Mouse (Mus musculus) intestine, embryonic 15.5 days (tissue): ENCODE data around the gene Supt5. TPM values are rescaled to one million over a fixed set of nuclear protein-coding genes. Genes with fewer than 3 reads are reported as not detected.

Experiments
- ATAC-seq: fragments of 200-750 bp; cut with Nextera tagmentation; 2 replicates; pipeline ENCODE4 v1.8.0; 2017; ENCODE audit warnings: moderate TSS enrichment, moderate library complexity
- H3K27ac ChIP-seq: fragments of 300-500 bp; sonication (generic); 2 replicates; pipeline ENCODE4 v1.5.1; 2015; ENCODE audit warnings: mild to moderate bottlenecking, inconsistent platforms
- H3K27me3 ChIP-seq: fragments of 300-500 bp; sonication (generic); replicated peaks from 2 replicates; pipeline ENCODE4 v1.6.1; 2015; ENCODE audit warnings: inconsistent platforms
- H3K36me3 ChIP-seq: fragments of 300-500 bp; sonication (generic); 2 replicates; pipeline ENCODE4 v1.6.1; 2015; ENCODE audit warnings: inconsistent platforms
- H3K4me1 ChIP-seq: fragments of 300-500 bp; sonication (generic); replicated peaks from 2 replicates; pipeline ENCODE4 v1.6.1; 2015; ENCODE audit warnings: inconsistent platforms
- H3K4me2 ChIP-seq: fragments of 300-500 bp; sonication (generic); replicated peaks from 2 replicates; pipeline ENCODE4 v1.6.1; 2015; ENCODE audit warnings: mild to moderate bottlenecking, inconsistent platforms
- H3K4me3 ChIP-seq: fragments of 300-500 bp; sonication (generic); replicated peaks from 2 replicates; pipeline ENCODE4 v1.5.1; 2015; ENCODE audit warnings: inconsistent platforms
- H3K9ac ChIP-seq: fragments of 300-500 bp; sonication (generic); 2 replicates; pipeline ENCODE4 v1.6.1; 2015; ENCODE audit warnings: inconsistent platforms
- H3K9me3 ChIP-seq: fragments of 300-500 bp; sonication (generic); 2 replicates; pipeline ENCODE4 v1.6.1; 2016; ENCODE audit warnings: inconsistent platforms
- WGBS: fragments of 180-500 bp; shearing (Covaris S2); methylation state at CpG from one replicate; pipeline ENCODE4 v1.1.7; 2015; 5-methylcytosine and 5-hydroxymethylcytosine counted together
- polyA plus RNA-seq: library from polyadenylated mRNA; unstranded; fragments of >200 nt; fragmentation: Nextera tagmentation; extraction: Ambion mirVana; gene quantifications from 2 replicates; pipeline ENCODE4 v1.2.1, GENCODE M21; 2015

Gene Supt5
- polyA plus RNA-seq, 1 experiment from 2014 or later: 67.9 TPM

DNA sequence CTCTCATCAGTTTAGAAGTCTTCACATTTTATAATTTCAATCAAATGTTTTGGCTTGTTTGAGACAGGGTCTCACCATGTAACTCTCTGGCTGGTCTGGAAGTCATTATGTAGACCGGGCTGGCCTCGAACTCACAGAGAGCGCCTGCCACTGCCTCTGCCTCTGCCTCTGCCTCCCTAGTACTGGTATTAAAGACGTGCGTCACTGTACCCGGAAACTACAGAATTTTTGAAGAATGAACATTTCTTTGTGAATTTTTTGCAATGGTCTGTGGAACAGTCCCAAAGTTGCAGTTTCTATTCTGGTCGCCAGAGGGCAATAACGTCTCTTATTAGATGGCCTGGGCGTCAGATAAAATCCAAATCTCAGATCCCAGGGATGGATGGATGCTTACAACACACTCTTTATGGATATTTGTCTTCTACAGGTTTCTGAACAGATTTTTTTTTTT lies 34.6 kb upstream of the Supt5 start:
- H3K9ac ChIP-seq: 0 out of 2 replicates have a peak overlapping the region, but pooled peaks have one; percentile 20
- H3K4me1 ChIP-seq: peaks cover 50% of the 10 kb centered on the region
- ATAC-seq: peak; percentile 3

DNA sequence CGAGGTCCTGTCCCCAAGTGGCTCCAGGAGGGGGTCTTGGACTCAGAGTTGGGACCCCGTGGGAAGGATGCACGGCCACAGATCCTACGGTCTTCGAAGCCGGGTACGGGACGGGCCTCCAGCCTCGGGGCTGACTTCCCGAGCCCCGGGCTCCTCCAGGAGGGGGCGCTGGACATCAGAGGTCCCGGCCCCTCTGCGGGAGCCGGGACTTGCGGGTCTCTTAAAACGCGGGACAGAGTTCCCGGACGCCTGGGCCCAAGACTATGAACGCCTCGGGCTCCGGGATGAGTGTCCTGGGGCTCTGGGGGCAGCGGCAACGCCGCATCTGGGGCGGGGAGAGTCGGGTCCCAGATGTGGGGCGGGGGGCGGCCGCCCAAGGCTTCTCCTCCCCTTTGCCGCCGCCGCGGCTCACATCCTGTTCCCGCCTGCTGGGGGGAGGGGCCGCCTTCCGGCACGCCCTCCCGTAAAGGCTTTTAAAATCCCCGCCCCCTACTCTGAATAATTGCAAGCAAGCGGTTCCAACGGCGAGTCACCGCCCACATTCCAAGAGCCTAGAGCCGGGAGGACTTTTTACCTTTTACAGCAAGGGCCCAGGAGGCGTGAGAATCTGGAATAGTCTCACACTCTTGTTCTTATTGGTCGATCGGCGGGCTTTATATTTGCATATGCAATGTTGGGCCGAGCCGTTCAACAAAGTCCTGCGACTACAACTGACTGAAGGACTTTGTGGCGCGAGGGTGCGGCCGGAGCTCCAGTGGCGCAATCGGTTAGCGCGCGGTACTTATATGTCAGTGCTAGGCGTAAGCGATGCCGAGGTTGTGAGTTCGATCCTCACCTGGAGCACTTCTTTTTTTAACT lies 33.9 kb upstream of the Supt5 start, which contains the start of gene Plekhg2:
Gene Plekhg2, minus strand, starts transcription at position 349 of the 858 bp plus-strand sequence.
- ATAC-seq: peak; percentile 86
- H3K27ac ChIP-seq: peak within 1 kb of the TSS; percentile 94
- H3K4me2 ChIP-seq: peak within 1 kb of the TSS; percentile 81
- under 1% methylated on average over 63 of the region's 66 CpGs for WGBS
- H3K27me3 ChIP-seq: no peaks in the 10 kb centered on the region
- peaks cover 47% of the 10 kb centered on the region for H3K4me1 ChIP-seq
- H3K36me3 ChIP-seq: peaks cover 16% of the 10 kb centered on the region
- H3K9me3 ChIP-seq: no peaks in the 10 kb centered on the region
- peak within 1 kb of the TSS; percentile 77 for H3K4me3 ChIP-seq
- peak within 1 kb of the TSS; percentile 90 for H3K9ac ChIP-seq

More for the DNA sequence above, 34.6 kb upstream of the Supt5 start:
- Histone ChIP-seq H3K27ac (peak overlapping the region; percentile 88), H3K27me3 (no peaks in the 10 kb centered on the region), H3K9me3 (no peaks in the 10 kb centered on the region), H3K36me3 (peaks cover 9% of the 10 kb centered on the region; the same call in 1 of the 2 replicates), H3K4me2 (peak overlapping the region; percentile 54), H3K4me3 (peak overlapping the region; percentile 77)
- under 1% methylated on average over 9 of the region's 9 CpGs for WGBS

DNA sequence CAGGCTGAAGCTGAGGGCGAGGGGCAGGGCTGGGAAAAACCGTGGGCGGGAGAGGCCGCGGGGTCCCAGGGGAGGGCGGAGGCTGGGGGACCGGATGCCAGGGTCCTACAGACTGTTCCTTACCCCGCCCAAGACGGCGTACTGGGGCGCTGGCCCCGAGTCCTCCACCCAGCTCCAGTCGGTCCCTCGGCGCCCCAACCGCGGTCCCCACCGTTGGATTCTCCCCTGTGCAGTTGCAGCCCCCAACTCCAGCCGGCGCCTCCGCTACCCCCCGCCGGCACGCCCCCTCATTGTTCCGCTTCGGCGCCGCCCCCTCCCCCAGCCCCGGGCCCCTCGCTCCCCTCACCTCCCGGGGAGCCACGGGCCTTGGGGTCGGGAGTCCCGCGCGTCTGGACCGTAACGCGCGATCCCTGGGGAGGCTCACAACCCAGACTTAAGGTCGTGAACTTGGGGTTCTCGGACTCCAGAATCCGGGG lies 33.0 kb upstream of the Supt5 start:
- Histone ChIP-seq H3K27me3 (no peaks in the 10 kb centered on the region), H3K9ac (peak overlapping the region; percentile 90), H3K4me2 (peak overlapping the region; percentile 81), H3K4me3 (peak overlapping the region; percentile 77), H3K4me1 (peaks cover 40% of the 10 kb centered on the region), H3K27ac (peak overlapping the region; percentile 94), H3K9me3 (no peaks in the 10 kb centered on the region), H3K36me3 (peaks cover 21% of the 10 kb centered on the region)
- no peak for ATAC-seq
- WGBS: under 1% methylated on average over 43 of the region's 43 CpGs

DNA sequence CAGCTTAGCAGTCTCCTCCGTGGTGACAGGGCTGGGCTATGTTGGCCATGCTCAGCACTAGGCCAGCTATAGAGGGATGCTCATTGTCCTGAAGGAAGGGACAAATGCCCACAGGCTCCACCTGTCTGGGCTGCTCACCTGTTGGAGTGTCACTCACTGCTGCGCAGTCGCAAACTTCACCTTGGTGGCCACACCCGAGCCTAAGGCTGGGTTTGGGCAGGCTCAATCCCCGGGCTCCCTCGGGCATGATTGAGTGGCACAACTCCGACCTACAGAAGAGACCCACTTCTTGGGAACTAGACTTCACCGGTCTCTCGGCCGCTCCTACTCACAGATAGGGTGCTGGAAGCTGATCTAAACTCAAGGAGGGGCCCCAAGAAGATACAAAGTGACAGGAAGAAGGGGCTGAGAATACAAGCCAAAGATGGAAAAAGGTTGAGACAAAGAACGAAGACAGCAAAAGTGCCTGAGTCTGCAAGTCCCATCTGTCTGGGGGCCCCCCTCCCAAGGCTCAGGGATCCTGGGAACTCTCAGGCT lies 32.5 kb upstream of the Supt5 start:
- no peak for ATAC-seq
- Histone ChIP-seq H3K4me2 (peak overlapping the region; percentile 81), H3K4me1 (peaks cover 35% of the 10 kb centered on the region), H3K9ac (peak overlapping the region; percentile 90), H3K27ac (peak overlapping the region; percentile 94), H3K4me3 (peak overlapping the region; percentile 77), H3K27me3 (no peaks in the 10 kb centered on the region), H3K9me3 (no peaks in the 10 kb centered on the region), H3K36me3 (peaks cover 25% of the 10 kb centered on the region)
- 4% methylated on average over 11 of the region's 11 CpGs for WGBS

DNA sequence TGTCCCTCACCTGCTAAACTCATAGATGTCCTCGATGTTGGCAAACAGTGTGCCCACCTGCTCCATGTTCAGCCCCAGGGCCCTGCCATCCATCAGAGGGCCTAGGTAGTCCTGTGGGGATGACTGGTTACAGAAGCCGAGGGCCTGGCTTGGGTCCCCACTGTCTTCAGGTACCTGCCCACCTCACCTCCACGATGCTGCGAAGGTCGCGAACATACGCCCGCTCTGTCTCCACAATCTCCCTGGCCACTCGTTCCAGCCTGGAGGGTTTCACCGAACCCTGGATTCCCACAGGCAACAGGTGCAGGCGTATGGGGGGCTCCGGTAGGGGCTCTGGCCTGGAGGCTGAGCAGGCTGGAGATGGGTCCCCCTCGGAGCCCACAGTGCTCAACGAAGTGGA lies 31.5 kb upstream of the Supt5 start:
- no peaks in the 10 kb centered on the region for H3K9me3 ChIP-seq
- ATAC-seq: no peak
- H3K9ac ChIP-seq: peak overlapping the region; percentile 90
- H3K4me2 ChIP-seq: peak overlapping the region; percentile 81
- peak overlapping the region; percentile 77 for H3K4me3 ChIP-seq
- WGBS: 92% methylated on average over 14 of the region's 14 CpGs
- peaks cover 28% of the 10 kb centered on the region for H3K36me3 ChIP-seq
- peaks cover 32% of the 10 kb centered on the region for H3K4me1 ChIP-seq
- H3K27ac ChIP-seq: no peak overlapping the region
- no peaks in the 10 kb centered on the region for H3K27me3 ChIP-seq

DNA sequence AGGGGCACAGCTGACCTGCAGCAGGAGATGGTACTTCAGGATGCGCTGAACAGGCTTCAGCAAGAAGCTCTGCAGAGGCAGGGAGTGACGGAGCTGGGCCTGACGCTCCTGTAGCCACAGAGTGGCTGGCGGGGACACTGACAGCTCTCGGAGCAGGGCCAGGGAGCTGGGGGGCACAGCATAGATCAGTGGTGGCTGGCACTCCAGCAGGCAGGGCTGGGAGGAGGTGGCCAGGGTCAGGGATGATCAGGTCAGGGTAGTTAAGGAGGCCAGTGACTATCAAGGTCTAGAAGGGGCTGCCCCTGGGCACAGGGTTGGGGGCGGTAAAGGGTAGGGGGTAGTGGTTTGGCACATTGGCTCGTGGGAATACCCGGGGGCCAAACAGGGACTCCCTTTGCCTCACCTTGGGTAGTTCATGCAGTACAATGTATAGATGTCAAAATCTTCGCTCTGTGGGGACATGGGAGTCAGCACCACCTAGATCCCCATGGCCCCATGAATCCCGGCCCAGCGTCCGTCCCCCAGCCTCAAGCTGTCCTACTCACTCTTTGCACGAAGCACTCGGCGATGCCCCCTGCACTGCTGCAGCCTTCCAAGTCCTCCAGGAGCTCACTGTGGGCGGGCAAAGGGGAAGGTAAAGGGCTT lies 29.9 kb upstream of the Supt5 start:
- ATAC-seq: no peak
- Histone ChIP-seq H3K36me3 (peaks cover 40% of the 10 kb centered on the region), H3K4me1 (peaks cover 26% of the 10 kb centered on the region), H3K27me3 (no peaks in the 10 kb centered on the region), H3K27ac (no peak overlapping the region), H3K9ac (no peak overlapping the region), H3K9me3 (no peaks in the 10 kb centered on the region), H3K4me3 (no peak overlapping the region), H3K4me2 (no peak overlapping the region)
- 92% methylated on average over 16 of the region's 16 CpGs for WGBS

DNA sequence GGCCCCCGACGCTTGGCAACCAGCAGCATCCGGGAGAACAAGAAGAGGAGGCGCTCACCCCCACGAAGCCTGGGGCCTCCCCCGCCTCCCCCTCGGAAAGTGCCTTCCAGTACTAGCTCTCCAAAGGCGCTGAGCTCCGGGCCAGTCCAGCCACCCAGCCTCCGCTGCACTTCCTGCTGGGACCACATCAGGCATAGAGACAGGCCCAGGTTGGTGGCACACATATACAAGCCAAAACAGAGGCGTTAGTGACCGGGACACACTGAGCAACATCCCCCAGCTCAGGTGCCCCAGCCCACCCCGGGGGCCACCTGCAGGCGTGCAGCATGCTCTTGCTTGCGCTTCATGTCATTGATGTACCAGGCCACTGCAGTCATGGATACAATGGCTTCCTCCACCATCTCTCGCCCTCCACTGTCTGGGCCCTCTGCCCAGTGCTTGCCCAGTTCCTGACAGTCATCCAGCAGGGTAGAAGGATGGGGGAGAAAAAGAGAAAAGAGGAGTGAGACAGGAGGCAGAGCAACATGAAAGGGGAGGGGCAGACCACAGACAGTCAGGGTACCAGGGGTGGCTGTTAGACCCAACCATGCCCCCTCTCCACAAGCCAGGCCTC lies 29.2 kb upstream of the Supt5 start:
- no peak overlapping the region for H3K9ac ChIP-seq
- no peak overlapping the region for H3K27ac ChIP-seq
- no peaks in the 10 kb centered on the region for H3K9me3 ChIP-seq
- H3K4me2 ChIP-seq: no peak overlapping the region
- no peak for ATAC-seq
- no peaks in the 10 kb centered on the region for H3K27me3 ChIP-seq
- no peak overlapping the region for H3K4me3 ChIP-seq
- H3K36me3 ChIP-seq: peaks cover 42% of the 10 kb centered on the region
- WGBS: 93% methylated on average over 16 of the region's 16 CpGs
- H3K4me1 ChIP-seq: peaks cover 26% of the 10 kb centered on the region

DNA sequence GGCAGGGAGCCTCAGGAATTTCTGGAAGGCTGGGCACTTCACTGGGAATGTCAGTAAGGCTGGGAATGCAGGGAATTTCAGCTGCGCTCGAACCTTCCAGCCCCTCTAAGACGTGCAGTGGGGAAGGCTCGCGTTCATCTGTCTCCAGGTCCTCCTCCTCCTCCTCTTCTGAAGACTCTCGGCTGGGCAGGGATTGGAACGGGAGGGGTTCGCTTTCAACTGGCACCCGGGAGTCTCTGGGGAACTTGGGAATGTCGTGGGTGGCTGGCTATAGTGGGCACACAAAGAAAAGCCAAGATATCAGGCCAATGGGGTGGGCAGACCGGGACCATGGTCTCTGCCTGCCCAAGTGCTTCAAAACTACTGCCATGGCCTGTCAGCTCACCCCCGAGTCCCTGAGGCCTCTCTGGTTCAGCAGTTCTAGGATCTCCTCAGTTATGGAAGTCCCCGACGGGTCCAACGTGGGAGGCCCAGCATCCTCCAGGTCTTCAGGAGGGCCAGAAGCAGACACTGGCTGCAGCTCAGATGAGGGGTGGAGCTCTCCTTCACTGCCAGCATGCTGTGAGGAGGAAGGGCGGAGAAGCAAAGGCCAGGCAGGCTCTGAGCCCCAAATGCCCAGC lies 24.0 kb upstream of the Supt5 start:
- Histone ChIP-seq H3K9ac (no peak overlapping the region; the same call in 1 of the 2 replicates), H3K36me3 (peaks cover 52% of the 10 kb centered on the region), H3K4me1 (peaks cover 17% of the 10 kb centered on the region), H3K9me3 (no peaks in the 10 kb centered on the region), H3K4me3 (no peak overlapping the region), H3K4me2 (no peak overlapping the region), H3K27me3 (no peaks in the 10 kb centered on the region), H3K27ac (no peak overlapping the region)
- ATAC-seq: no peak
- 83% methylated on average over 16 of the region's 16 CpGs for WGBS

DNA sequence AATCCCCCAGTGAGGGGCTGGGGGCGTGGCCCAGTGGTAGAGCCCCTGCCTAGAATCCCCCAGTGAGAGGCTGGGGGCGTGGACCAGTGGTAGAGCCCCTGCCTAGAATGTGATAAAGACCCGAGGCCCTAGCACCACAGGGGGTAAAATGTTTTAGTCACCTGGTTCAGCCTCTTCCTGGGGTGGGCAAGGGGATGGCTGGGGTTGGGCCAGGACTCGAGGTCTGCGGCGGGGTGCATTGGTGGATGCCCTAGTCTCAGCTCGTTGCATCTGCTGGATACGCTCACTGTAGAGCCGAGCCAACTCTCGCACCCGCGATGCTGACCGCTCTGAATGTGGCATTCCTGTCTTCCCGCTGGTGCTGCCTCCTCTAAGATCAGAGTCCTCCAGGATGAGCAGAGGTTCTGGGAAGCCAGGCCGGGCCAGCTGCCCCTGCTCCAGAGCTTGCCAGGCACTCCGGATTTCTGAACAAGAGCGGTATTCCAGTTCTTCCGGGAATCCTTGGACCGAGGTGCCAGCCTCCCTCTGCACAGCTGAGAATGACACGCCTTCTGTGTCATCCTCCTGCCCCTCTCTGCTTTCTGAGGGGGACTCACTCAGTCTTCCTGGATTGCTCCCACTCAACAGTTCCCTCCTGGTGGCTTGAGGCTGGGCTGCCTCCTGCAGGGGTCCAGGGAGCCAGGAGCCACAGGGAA lies 23.2 kb upstream of the Supt5 start:
- Histone ChIP-seq H3K4me3 (no peak overlapping the region), H3K27ac (no peak overlapping the region), H3K27me3 (no peaks in the 10 kb centered on the region), H3K4me1 (peaks cover 24% of the 10 kb centered on the region), H3K9me3 (no peaks in the 10 kb centered on the region), H3K36me3 (peaks cover 49% of the 10 kb centered on the region), H3K4me2 (no peak overlapping the region), H3K9ac (no peak overlapping the region)
- ATAC-seq: no peak
- WGBS: 95% methylated on average over 20 of the region's 20 CpGs

DNA sequence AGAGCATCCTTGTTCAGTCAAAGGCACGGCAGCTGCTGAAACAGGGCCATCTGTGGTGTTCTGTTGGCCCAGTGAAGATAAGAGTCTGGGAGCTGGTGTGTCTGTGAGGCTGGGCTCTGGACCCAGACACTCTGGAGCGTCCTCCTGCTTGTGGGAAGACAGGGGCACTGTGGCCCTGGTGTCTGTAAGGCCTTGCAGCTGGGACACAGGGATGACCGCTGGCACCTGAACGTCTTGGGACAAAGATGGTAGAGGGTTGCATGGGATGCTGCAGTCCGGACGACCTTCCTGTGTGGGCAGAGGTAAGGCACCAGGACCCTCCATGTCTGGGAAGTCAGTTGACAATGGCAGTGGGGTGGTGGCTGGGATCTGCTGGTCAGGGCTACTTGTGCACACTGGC lies 21.7 kb upstream of the Supt5 start:
- Histone ChIP-seq H3K4me2 (no peak overlapping the region), H3K9ac (no peak overlapping the region), H3K36me3 (peaks cover 42% of the 10 kb centered on the region), H3K27ac (no peak overlapping the region), H3K9me3 (no peaks in the 10 kb centered on the region), H3K4me3 (no peak overlapping the region), H3K27me3 (no peaks in the 10 kb centered on the region), H3K4me1 (peaks cover 27% of the 10 kb centered on the region)
- 90% methylated on average over 6 of the region's 6 CpGs for WGBS
- no peak for ATAC-seq

DNA sequence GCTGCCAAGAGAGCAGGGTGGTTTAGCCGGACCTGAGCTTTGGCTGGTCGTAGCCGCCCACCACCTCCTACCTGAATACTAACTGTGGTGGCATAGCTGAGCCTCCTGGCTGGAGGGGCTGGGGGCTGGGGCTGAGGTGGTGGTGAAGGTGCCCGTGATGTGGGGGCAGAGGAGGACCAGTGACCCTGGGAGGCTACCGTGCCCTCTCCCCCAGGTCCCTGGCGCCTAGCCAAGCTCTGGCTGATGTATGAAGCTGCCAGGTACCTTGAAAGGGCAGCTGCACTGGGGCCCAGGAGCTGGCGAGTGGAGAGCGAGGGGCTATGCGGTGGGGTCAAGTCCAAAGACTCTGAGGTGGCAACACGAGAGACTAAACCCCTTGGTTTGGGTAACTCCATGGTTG lies 21.3 kb upstream of the Supt5 start:
- Histone ChIP-seq H3K4me3 (no peak overlapping the region), H3K27me3 (no peaks in the 10 kb centered on the region), H3K4me2 (no peak overlapping the region), H3K9ac (no peak overlapping the region), H3K36me3 (peaks cover 37% of the 10 kb centered on the region), H3K4me1 (peaks cover 27% of the 10 kb centered on the region), H3K9me3 (no peaks in the 10 kb centered on the region), H3K27ac (no peak overlapping the region)
- WGBS: 87% methylated on average over 10 of the region's 10 CpGs
- no peak for ATAC-seq
